Mouse (Mus musculus): ENCODE measurements around the gene Exoc4. TPM values are rescaled to one million over a fixed set of nuclear protein-coding genes. Genes with fewer than 3 reads are reported as not detected.

The Exoc4 gene
- polyA plus RNA-seq, 1 experiment from 2014 or later: 25.4 TPM

DNA sequence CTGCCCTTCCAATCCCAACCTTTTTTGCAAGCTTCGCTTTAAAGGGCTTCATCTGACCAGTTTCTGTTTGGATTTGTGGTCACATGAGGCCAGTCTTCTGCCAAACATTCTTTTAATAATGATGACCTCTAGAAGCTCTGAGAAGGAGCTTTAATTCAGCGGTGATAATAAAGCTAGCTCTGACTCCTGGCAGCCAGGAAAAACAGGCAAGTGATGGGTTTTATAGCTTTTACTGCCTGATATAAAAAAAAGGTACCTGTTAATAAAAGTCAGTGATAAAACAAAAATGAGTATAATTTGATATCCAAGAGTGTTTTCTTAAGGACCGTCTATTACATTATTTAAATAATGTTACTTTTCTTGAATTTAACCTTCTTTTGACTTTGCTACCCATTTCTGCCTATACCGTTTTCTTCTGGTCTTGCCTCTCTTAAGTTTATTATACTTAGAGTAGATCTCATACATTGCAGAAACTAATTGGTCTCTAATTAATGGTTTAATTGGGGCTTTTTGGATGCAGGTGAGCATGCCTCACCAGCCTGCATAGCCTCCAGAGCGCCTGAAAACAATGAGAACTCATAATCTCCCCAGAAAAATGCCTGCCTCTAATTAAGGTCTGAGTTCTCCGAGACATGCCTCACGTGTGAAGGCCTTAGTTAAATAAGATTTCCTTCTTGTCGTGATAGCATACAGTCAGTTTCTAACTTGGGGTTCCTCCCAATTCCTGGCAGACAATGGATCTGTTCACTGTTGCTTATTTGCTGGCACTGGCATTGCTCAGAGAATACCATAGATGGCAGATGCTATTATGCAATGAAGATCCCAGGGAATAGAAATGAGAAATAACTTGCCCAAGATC, 681.4 kb downstream of the Exoc4 start:
- H3K9ac ChIP-seq (ENCODE audit: low read length): no peak overlapping the region
- no peak overlapping the region for H3K4me3 ChIP-seq (ENCODE audit: low read depth, low read length)
- no peak overlapping the region for H3K27ac ChIP-seq (ENCODE audit: low read depth, low read length)
- WGBS: 84% methylated on average over 8 of the region's 8 CpGs
- ATAC-seq (ENCODE audit: insufficient read depth, low FRiP score, low TSS enrichment) (no peak), DNase-seq (ENCODE audit: low spot score) (no peak)
- no peak overlapping the region for H3K4me2 ChIP-seq (ENCODE audit: low read depth)
- no peaks in the 10 kb centered on the region for H3K36me3 ChIP-seq (ENCODE audit: control insufficient read depth, insufficient read depth, low read length)
- H3K4me1 ChIP-seq (ENCODE audit: control insufficient read depth, insufficient read depth, low read length): no peaks in the 10 kb centered on the region; the same call in 1 of the 2 replicates
- H3K27me3 ChIP-seq (ENCODE audit: control insufficient read depth, insufficient read depth, low read length): no peaks in the 10 kb centered on the region
- H3K9me3 ChIP-seq (ENCODE audit: control insufficient read depth, low read length): no peaks in the 10 kb centered on the region

DNA sequence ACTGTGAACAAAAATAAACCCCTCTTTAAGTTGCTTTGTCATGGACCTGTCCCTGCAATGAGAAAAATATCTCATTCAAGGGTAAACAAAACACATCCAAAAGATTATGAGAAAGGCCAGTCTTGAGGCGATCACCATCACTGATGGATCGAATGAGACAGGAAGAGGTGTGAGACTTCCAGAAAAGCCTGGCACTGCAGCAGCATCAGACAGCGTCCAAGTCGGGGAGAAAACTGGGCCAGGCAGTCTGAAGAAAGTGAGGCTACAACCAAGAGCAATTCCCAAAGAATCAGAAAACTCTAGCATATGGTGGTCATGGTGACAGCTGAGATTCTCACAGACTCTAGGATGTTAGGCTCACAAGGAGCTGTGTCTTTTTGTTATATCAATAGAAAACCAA, 689.0 kb downstream of the Exoc4 start:
- H3K27me3 ChIP-seq (ENCODE audit: control insufficient read depth, insufficient read depth, low read length): no peaks in the 10 kb centered on the region
- 91% methylated on average over 4 of the region's 4 CpGs for whole genome bisulfite sequencing
- H3K9me3 ChIP-seq (ENCODE audit: control insufficient read depth, low read length): no peaks in the 10 kb centered on the region
- no peaks in the 10 kb centered on the region for H3K4me1 ChIP-seq (ENCODE audit: control insufficient read depth, insufficient read depth, low read length)
- H3K4me3 ChIP-seq (ENCODE audit: low read depth, low read length): no peak overlapping the region
- DNase-seq (ENCODE audit: low spot score): no peak
- no peak overlapping the region for H3K9ac ChIP-seq (ENCODE audit: low read length)
- no peaks in the 10 kb centered on the region for H3K36me3 ChIP-seq (ENCODE audit: control insufficient read depth, insufficient read depth, low read length)
- H3K27ac ChIP-seq (ENCODE audit: low read depth, low read length): no peak overlapping the region
- H3K4me2 ChIP-seq (ENCODE audit: low read depth): no peak overlapping the region
- no peak for ATAC-seq (ENCODE audit: insufficient read depth, low FRiP score, low TSS enrichment)

DNA sequence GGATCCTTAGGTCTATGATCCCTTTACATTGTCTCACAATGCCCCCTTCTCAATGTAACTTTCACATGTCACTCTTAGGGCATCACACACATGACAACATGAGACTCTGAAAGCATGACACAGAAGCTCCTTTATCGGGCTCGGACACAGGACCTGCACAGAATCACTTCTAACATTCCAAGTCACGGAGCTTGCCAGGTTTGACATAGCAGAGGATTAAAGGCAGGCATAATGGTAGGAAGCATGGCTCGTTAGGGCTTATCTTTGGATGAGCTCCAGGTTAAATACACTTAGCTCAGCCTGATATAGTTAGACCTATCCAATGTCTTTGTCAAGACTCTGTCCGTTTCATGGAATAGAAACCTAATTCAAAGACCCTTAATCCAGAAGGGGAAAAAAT, 690.3 kb downstream of the Exoc4 start:
- 90% methylated on average over 5 of the region's 5 CpGs for WGBS
- Histone ChIP-seq H3K4me2 (ENCODE audit: low read depth) (no peak overlapping the region), H3K36me3 (ENCODE audit: control insufficient read depth, insufficient read depth, low read length) (no peaks in the 10 kb centered on the region), H3K27me3 (ENCODE audit: control insufficient read depth, insufficient read depth, low read length) (no peaks in the 10 kb centered on the region), H3K9me3 (ENCODE audit: control insufficient read depth, low read length) (no peaks in the 10 kb centered on the region), H3K4me3 (ENCODE audit: low read depth, low read length) (no peak overlapping the region), H3K27ac (ENCODE audit: low read depth, low read length) (no peak overlapping the region), H3K4me1 (ENCODE audit: control insufficient read depth, insufficient read depth, low read length) (no peaks in the 10 kb centered on the region), H3K9ac (ENCODE audit: low read length) (no peak overlapping the region)
- ATAC-seq (ENCODE audit: insufficient read depth, low FRiP score, low TSS enrichment): no peak
- no peak for DNase-seq (ENCODE audit: low spot score)

DNA sequence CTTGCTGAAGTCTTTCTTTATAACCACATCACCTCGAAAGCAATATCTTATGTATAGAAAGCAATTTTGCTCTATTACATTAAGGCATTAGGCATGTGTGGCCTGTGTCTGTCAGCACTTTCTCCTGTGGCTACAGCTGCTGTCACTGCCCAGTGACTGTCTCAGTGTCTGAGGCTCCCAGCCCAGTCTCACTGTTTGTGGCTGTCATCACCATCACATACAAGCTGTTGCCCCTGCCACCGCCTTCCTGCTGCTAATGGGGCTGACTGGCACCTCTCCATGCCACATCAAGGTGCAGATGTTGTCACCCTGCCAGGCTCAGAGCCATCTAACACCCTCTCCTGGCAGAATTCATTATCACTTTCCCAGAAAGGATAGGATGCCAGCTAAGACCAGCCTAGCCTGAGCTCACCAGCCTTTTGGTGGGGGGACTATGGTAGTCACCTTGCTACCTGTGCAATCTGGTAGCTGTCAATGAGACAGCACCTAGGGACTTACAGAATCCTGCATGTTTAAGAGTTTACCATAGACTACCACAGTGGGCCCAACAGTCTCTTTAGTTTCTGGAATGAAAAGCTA, 698.1 kb downstream of the Exoc4 start:
- no peak for DNase-seq (ENCODE audit: low spot score)
- no peak for ATAC-seq (ENCODE audit: insufficient read depth, low FRiP score, low TSS enrichment)
- WGBS: 79% methylated on average over 2 of the region's 2 CpGs
- Histone ChIP-seq H3K9me3 (ENCODE audit: control insufficient read depth, low read length) (no peaks in the 10 kb centered on the region), H3K36me3 (ENCODE audit: control insufficient read depth, insufficient read depth, low read length) (no peaks in the 10 kb centered on the region), H3K27ac (ENCODE audit: low read depth, low read length) (no peak overlapping the region), H3K4me2 (ENCODE audit: low read depth) (no peak overlapping the region), H3K4me3 (ENCODE audit: low read depth, low read length) (no peak overlapping the region), H3K4me1 (ENCODE audit: control insufficient read depth, insufficient read depth, low read length) (no peaks in the 10 kb centered on the region), H3K27me3 (ENCODE audit: control insufficient read depth, insufficient read depth, low read length) (no peaks in the 10 kb centered on the region), H3K9ac (ENCODE audit: low read length) (no peak overlapping the region)

DNA sequence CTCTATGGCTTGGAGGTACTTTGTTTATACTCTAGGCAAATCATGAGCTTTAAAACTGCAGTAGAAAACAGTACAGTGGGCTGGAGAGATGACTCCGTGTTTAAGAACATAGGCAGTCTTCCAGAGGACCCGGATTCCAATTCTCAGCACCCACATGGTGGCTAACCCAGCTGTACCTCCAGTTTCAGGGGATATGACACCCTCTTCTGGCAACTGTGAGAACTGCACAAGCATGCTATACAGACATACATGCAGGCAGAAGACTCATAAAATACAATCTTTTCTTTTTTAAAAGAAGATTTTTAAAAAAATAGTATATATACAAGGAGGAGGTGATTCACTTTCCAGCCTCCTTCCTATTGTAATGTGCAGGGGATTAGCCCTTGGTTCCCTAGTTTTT, 701.2 kb downstream of the Exoc4 start:
- Histone ChIP-seq H3K27ac (ENCODE audit: low read depth, low read length) (no peak overlapping the region), H3K9ac (ENCODE audit: low read length) (no peak overlapping the region), H3K27me3 (ENCODE audit: control insufficient read depth, insufficient read depth, low read length) (no peaks in the 10 kb centered on the region), H3K36me3 (ENCODE audit: control insufficient read depth, insufficient read depth, low read length) (no peaks in the 10 kb centered on the region), H3K4me3 (ENCODE audit: low read depth, low read length) (no peak overlapping the region), H3K4me2 (ENCODE audit: low read depth) (no peak overlapping the region), H3K4me1 (ENCODE audit: control insufficient read depth, insufficient read depth, low read length) (no peaks in the 10 kb centered on the region), H3K9me3 (ENCODE audit: control insufficient read depth, low read length) (no peaks in the 10 kb centered on the region)
- ATAC-seq (ENCODE audit: insufficient read depth, low FRiP score, low TSS enrichment) (no peak), DNase-seq (ENCODE audit: low spot score) (no peak)
- WGBS: 96% methylated on average over 2 of the region's 2 CpGs

DNA sequence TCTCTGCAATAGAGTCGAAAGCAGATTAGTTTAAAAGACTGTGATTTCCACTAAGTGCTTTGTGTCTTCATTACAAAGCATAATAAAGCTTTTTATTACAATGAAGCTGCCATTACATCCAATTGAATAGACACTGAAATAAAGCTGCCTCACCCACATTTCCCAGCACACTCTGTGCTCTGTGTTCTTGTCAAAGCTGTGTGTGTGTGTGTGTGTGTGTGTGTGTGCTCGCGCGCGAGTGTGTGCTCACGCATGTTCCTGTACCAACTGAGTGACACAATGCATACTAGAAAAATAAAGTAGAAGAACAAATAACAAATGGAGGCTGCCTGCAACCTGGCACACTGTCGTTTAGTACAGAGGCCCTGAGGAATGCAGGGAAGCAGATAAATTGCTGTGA, 706.6 kb downstream of the Exoc4 start:
- no peaks in the 10 kb centered on the region for H3K4me1 ChIP-seq (ENCODE audit: control insufficient read depth, insufficient read depth, low read length)
- H3K4me3 ChIP-seq (ENCODE audit: low read depth, low read length): no peak overlapping the region
- no peaks in the 10 kb centered on the region for H3K27me3 ChIP-seq (ENCODE audit: control insufficient read depth, insufficient read depth, low read length)
- H3K9me3 ChIP-seq (ENCODE audit: control insufficient read depth, low read length): no peaks in the 10 kb centered on the region
- no peak overlapping the region for H3K9ac ChIP-seq (ENCODE audit: low read length)
- ATAC-seq (ENCODE audit: insufficient read depth, low FRiP score, low TSS enrichment) (no peak), DNase-seq (ENCODE audit: low spot score) (no peak)
- 75% methylated on average over 7 of the region's 7 CpGs for WGBS
- no peak overlapping the region for H3K27ac ChIP-seq (ENCODE audit: low read depth, low read length)
- no peak overlapping the region for H3K4me2 ChIP-seq (ENCODE audit: low read depth)
- no peaks in the 10 kb centered on the region for H3K36me3 ChIP-seq (ENCODE audit: control insufficient read depth, insufficient read depth, low read length)

DNA sequence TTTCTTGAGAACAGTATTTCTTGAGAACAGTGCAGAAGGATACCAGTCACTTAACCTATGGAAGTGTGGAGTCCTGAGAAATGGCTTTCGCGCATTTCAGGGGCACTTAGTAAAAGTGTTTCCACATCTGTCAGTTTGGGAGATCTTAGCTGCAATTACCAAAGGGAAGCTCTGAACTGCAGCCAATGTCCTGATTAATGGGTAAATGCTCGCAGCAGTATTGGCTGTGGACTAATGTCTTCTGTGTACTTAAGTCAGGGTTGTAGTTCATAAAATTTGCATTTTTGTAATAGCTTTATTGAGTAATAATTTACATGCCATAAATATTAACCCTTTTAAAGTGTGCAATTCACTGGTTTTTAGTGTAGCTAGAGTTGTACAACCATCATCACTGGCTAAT, 709.4 kb downstream of the Exoc4 start:
- Histone ChIP-seq H3K4me3 (ENCODE audit: low read depth, low read length) (no peak overlapping the region), H3K36me3 (ENCODE audit: control insufficient read depth, insufficient read depth, low read length) (no peaks in the 10 kb centered on the region), H3K27me3 (ENCODE audit: control insufficient read depth, insufficient read depth, low read length) (no peaks in the 10 kb centered on the region), H3K9ac (ENCODE audit: low read length) (no peak overlapping the region), H3K4me1 (ENCODE audit: control insufficient read depth, insufficient read depth, low read length) (no peaks in the 10 kb centered on the region), H3K9me3 (ENCODE audit: control insufficient read depth, low read length) (no peaks in the 10 kb centered on the region), H3K4me2 (ENCODE audit: low read depth) (no peak overlapping the region), H3K27ac (ENCODE audit: low read depth, low read length) (no peak overlapping the region)
- WGBS: 79% methylated on average over 3 of the region's 3 CpGs
- no peak for ATAC-seq (ENCODE audit: insufficient read depth, low FRiP score, low TSS enrichment)
- DNase-seq (ENCODE audit: low spot score): no peak

DNA sequence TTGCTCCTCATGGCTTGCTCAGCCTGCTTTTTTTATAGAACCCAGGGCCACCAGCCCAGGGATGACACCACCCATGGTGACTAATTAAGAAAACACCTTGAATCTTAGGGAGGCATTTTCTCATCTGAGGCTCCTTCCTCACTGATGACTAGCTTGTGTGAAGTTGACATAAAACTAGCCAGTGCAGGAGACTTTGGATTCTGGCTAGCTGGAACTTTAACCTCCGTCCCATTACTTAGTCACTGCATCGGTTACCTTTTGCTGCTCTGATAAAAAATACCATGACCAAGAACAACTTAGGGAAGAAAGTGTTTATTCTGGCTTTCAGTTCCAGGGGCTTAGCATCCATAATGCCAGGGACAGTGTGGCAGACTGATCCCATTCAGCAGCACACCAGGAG, 711.9 kb downstream of the Exoc4 start:
- Histone ChIP-seq H3K4me3 (ENCODE audit: low read depth, low read length) (no peak overlapping the region), H3K36me3 (ENCODE audit: control insufficient read depth, insufficient read depth, low read length) (no peaks in the 10 kb centered on the region), H3K27ac (ENCODE audit: low read depth, low read length) (no peak overlapping the region), H3K27me3 (ENCODE audit: control insufficient read depth, insufficient read depth, low read length) (no peaks in the 10 kb centered on the region), H3K4me2 (ENCODE audit: low read depth) (no peak overlapping the region), H3K4me1 (ENCODE audit: control insufficient read depth, insufficient read depth, low read length) (no peaks in the 10 kb centered on the region), H3K9me3 (ENCODE audit: control insufficient read depth, low read length) (no peaks in the 10 kb centered on the region), H3K9ac (ENCODE audit: low read length) (no peak overlapping the region)
- no peak for ATAC-seq (ENCODE audit: insufficient read depth, low FRiP score, low TSS enrichment)
- 91% methylated on average over 2 of the region's 2 CpGs for WGBS
- DNase-seq (ENCODE audit: low spot score): no peak

DNA sequence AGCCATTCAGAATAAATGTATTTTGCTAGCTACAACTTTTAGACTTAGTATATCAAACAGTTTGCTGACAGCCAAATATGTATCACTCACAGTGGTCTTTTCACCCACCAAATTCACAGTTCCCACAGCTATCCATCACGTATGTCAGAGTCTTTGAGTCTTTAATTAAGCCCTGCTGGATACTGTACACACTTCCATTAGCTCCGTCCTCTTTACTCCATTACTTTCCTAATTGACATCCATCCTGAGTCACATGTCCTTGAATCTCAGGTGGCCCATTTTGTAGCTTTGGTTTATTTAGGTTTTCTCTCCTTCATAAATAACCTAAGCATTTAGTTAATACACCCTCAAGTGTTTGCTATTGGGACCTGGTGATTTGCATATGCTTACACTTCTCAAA, 714.2 kb downstream of the Exoc4 start:
- Histone ChIP-seq H3K4me1 (ENCODE audit: control insufficient read depth, insufficient read depth, low read length) (no peaks in the 10 kb centered on the region), H3K9ac (ENCODE audit: low read length) (no peak overlapping the region), H3K9me3 (ENCODE audit: control insufficient read depth, low read length) (no peaks in the 10 kb centered on the region), H3K27ac (ENCODE audit: low read depth, low read length) (no peak overlapping the region), H3K4me3 (ENCODE audit: low read depth, low read length) (no peak overlapping the region), H3K27me3 (ENCODE audit: control insufficient read depth, insufficient read depth, low read length) (no peaks in the 10 kb centered on the region), H3K36me3 (ENCODE audit: control insufficient read depth, insufficient read depth, low read length) (no peaks in the 10 kb centered on the region), H3K4me2 (ENCODE audit: low read depth) (no peak overlapping the region)
- DNase-seq (ENCODE audit: low spot score): no peak
- ATAC-seq (ENCODE audit: insufficient read depth, low FRiP score, low TSS enrichment): no peak
- 74% methylated on average over 2 of the region's 2 CpGs for WGBS
